Mouse (Mus musculus): ENCODE measurements around the gene Rasal1.

Gene Rasal1

GRCm38 (mm10) chr5:120621846-120622197 is 26.8 kb upstream of the Rasal1 start:
- DNase-seq (ENCODE audit: inconsistent ontology term): no peak

GRCm38 (mm10) chr5:120622198-120622851 is 26.3 kb upstream of the Rasal1 start:
- DNase-seq (ENCODE audit: inconsistent ontology term): no peak

DNA sequence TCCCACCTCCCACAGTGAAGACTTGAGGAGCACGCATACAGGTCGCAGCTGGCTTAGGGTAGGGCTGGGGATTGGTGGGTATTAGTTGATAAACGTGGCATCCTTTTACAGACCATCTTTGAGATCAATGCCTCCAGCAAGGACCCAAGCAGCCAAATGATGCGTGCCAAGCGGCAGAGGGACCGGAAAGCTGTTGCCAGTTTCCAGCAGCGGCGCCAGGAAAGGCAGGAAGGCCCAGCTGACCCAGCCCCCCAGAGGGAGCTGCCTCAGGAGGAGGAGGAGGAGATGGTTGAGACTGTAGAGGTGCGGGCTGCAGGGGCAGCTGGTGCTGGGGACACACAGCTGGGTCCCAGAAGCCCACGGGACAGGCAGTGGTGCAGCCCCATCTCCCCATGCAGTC is 24.2 kb upstream of the Rasal1 start:
- DNase-seq (ENCODE audit: inconsistent ontology term): no peak

GRCm38 (mm10) chr5:120626399-120626798 is 22.2 kb upstream of the Rasal1 start:
- peak; percentile 45 for DNase-seq (ENCODE audit: inconsistent ontology term)

DNA sequence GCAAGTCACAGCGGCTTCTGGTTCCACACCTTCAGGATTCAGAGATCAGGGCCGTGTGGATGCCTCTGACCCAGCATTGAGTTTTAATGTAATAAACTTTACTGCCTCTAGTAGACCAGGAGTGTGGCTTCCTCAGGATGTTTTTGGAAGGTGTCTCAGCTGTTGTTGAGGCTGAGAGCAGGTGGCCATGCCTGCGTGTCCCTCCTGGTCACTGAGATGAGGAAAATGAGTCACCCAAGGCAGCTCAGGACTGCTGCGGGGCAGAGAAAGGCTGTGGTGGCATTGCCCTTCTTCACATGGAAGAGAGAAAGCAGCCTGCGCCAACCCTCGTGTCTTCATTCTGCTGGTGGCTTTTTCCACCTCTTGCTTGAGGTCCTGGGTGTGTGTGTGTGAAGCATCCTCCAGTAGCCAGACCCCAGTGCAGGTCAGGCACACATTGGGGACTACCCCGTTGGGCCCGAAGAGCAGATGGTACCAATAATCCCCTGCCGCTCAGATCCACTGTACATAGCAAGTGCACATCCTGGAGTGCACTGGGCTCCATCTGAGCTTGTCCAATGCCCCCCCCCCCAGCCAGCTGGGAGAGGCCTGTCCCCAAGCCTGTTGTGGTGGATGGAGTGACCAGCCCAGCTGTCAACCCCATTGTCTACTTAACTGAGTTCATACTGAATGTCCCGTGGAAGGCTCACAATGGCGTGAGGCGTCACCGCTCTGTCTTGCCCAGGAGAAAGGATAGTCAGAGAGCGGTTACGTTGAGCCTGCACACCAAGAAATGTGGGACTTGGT is 20.9 kb upstream of the Rasal1 start:
- DNase-seq (ENCODE audit: inconsistent ontology term): no peak

DNA sequence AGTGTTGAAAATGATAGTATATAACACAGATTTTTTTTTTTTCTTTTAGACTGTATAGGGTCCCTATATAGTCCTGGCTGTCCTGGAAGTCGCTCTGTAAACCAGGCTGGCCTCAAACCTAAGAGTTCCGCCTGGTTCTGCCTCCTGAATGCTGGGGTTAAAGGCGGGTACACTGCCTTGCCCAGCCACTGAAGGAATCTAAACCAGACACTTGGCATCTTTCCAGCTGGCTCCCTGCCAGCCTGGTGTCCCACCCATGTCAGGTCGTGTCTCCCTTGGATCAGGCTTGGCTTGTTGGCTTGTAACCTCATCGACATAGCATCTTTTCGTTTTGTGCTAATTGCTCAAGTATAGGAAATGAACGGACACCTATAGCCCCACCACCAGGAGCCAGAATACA is 20.0 kb upstream of the Rasal1 start:
- no peak for DNase-seq (ENCODE audit: inconsistent ontology term)

- DNase-seq (ENCODE audit: inconsistent ontology term): no peak
These were observed 17.5 kb upstream of the Rasal1 start for GRCm38 (mm10) chr5:120631128-120631527.

DNA sequence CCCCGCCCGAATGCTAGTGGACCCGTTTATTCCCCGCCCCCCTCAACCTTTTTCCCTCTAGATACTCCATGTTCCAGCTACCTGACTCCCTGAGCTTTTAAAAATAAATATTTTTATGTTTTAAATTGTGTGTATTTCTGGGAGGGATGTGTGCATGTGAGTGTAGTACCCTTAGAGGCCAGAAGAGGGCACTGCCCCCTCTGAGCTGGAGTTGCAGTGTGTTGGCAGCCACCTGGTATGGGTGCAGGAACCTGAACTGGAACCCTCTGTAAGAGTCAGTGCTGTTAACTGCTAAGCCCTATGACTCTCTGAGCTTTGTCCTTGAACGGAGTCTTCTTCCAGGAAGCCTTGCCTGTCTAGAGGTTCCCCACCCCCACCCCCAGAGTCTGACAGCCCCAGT is 16.7 kb upstream of the Rasal1 start:
- DNase-seq (ENCODE audit: inconsistent ontology term): no peak

- DNase-seq (ENCODE audit: inconsistent ontology term): no peak
These were observed 14.5 kb upstream of the Rasal1 start, which contains the start of gene Cfap73 for GRCm38 (mm10) chr5:120634131-120634530. Cfap73 (minus strand) TSS chr5:120634235.

DNA sequence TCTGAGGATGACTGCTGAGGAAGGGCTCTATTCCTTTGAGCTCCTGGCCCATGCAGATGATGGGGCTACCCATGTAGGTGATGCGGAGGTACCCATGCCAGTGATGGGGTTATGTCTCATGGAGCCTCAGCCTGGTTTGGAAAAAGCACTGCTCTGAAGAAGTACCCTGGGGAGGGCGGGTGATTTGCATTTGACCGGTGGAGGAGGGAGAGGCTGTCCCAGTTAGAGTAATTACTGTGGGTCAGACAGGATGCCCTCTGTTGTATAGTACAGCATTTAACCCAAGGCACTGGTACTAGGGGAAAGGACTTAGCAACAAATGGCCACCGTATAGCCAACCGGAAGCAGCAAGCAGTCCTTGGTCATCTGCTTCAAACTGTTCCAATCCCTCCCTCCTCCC is 13.8 kb upstream of the Rasal1 start:
- DNase-seq (ENCODE audit: inconsistent ontology term): no peak

- no peak for DNase-seq (ENCODE audit: inconsistent ontology term)
These were observed 13.0 kb upstream of the Rasal1 start for GRCm38 (mm10) chr5:120635633-120636032.

- DNase-seq (ENCODE audit: inconsistent ontology term): no peak
These were observed 8.5 kb upstream of the Rasal1 start for GRCm38 (mm10) chr5:120640094-120640493.

- peak; percentile 92 for DNase-seq (ENCODE audit: inconsistent ontology term)
These were observed 5.1 kb upstream of the Rasal1 start for GRCm38 (mm10) chr5:120643365-120644085.

DNA sequence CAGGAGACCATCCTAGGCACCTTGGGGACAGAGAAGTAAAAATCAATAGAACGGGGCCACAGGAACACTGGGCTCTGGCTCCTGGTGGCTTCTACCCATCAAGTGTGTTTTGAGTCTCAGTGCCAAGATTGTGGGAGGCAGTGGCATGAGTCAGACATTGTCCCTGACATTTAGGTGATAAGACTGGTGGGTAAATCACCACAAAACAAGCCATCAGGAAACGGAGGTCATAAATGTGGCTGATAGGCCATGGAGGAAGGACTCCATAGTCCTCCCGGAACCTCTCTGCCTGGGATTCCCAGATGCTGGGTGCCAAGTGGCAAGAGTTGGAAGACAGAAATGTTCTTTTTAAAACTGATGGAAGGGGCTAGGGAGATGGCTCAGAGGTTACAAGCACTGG is 4.4 kb upstream of the Rasal1 start:
- DNase-seq (ENCODE audit: inconsistent ontology term): no peak

DNA sequence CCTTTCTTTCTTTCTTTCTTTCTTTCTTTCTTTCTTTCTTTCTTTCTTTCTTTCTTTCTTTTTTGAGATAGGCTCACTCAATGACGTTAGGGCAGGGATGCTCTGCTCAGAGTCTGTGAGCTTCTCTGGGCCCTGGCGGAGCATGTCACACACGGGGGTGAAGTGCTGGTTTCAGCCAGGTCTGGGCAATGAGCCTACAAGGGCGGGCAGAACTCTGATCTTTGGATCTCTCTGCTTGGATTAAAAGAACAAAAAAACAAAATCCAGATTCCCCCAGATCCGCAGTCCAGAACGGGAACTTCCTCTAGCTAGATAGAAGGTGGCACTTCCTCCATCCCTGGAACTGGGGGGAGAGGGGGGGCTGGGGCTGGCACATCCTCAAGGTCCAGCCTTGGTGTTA is 2.8 kb upstream of the Rasal1 start:
- peak; percentile 41 for DNase-seq (ENCODE audit: inconsistent ontology term)

- no peak for DNase-seq (ENCODE audit: inconsistent ontology term)
These were observed 1.3 kb upstream of the Rasal1 start for GRCm38 (mm10) chr5:120647361-120647760.

GRCm38 (mm10) chr5:120647814-120648491 is 659 bp upstream of the Rasal1 start:
- DNase-seq (ENCODE audit: inconsistent ontology term): no peak

- DNase-seq (ENCODE audit: inconsistent ontology term): peak; percentile 31
These were observed 842 bp downstream of the Rasal1 start for GRCm38 (mm10) chr5:120649374-120649933.

- no peak for DNase-seq (ENCODE audit: inconsistent ontology term)
These were observed 1.3 kb downstream of the Rasal1 start for GRCm38 (mm10) chr5:120649938-120650337.

DNA sequence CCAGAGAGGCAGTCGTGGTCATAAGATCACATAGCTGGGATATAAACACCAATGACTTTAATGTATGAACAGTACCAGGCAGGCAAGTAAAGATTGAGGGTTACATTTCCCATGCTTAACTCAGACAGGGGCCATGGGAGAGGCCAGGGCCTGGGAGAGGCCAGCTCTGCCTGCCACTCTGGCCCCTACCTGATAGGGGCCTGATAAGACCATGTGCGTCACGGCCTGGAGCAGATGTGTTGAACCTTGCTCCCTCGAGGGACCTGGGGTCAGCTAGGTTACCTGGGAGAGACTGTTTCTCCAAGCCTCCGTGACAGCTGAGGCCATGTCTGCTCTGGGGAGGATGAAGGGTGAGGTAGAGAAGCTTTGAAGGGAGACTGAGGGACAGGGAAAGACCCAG is 2.6 kb downstream of the Rasal1 start:
- no peak for DNase-seq (ENCODE audit: inconsistent ontology term)

DNA sequence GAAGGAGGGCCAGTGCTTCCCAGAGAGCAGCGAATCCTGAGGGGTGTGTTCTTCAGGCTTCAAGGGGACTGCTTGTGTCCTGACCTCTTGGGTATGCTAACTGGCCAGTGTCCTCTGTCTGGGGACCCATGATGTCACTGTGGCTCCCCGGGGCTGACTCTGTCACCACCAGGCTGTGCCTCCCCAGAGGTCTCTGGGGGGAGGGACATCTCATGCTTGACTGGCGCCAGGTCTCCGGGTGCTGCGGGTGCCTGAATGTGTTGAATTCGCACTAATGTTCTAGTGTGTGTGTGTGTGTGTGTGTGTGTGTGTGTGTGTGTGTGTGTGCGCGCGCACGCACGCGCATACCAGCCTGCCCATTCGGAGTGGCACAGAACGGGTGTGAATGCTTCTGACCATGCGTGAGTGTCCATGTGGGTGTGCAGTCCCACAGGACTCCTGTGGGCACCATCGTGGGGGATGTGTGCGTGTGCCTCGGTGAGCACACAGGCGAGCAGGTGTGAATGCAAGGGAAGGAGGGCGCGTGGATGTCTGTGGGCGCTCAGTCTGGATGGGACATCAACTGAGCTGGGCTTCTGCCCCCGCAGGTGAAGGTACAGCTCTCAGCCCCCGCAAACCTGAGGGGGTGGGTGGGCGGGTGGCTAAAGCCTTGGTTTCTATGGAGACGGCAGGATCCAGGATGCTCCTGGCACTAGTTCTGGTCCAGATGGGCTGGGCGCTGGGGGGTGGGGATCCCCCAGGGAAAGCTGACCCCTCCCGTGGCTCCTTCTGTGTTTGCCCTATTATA is 4.5 kb downstream of the Rasal1 start:
- no peak for DNase-seq (ENCODE audit: inconsistent ontology term)
